Mouse (Mus musculus): ENCODE data around the gene Shank1. TPM values are rescaled to one million over a fixed set of nuclear protein-coding genes. Genes with fewer than 3 reads are reported as not detected.

Shank1 gene
- total and polyA plus RNA-seq, 2 experiments from 2014 or later, result 39.2 to 48.1 TPM

GRCm38 (mm10) chr7:44391831-44392230, 81.8 kb downstream of the Shank1 start:
- no peaks in the 10 kb centered on the region for H3K27me3 ChIP-seq (ENCODE audit: insufficient read depth, low read length)
- peaks cover 15% of the 10 kb centered on the region for H3K36me3 ChIP-seq (ENCODE audit: insufficient read depth, low read length)
- no peak overlapping the region for H3K4me3 ChIP-seq (ENCODE audit: low read depth, low read length)
- ATAC-seq (ENCODE audit: low FRiP score), result no peak
- H3K4me2 ChIP-seq (ENCODE audit: low read depth, low read length, poor library complexity, severe bottlenecking), result no peak overlapping the region
- H3K9me3 ChIP-seq (ENCODE audit: low read length), result no peaks in the 10 kb centered on the region
- no peak for TF ChIP-seq CTCF (IDR thresholded peaks at IDR 0.05)
- 76% methylated on average over 4 of the region's 4 CpGs for WGBS
- H3K27ac ChIP-seq (ENCODE audit: low read depth, low read length), result no peak overlapping the region
- no peak for DNase-seq (ENCODE audit: low spot score)
- H3K4me1 ChIP-seq (ENCODE audit: insufficient read depth, low read length), result no peaks in the 10 kb centered on the region
- no peak overlapping the region for H3K9ac ChIP-seq (replicated peaks; ENCODE audit: low read length, poor library complexity, severe bottlenecking)

DNA sequence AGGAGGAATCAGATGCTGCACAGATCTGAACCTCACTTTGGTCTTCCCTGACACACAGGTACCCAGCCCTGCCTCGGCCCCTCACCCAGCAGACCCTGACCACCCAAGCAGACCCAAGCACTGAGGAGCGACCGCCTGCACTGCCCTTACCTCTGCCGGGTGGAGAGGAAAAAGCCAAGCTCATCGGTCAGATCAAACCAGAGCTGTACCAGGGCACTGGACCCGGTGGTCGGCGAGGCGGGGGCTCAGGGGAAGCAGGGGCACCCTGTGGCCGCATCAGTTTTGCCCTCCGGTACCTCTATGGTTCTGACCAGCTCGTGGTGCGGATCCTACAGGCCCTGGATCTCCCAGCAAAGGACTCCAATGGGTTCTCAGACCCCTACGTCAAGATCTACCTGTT, 82.3 kb downstream of the Shank1 start:
- Histone ChIP-seq H3K9me3 (ENCODE audit: low read length) (no peaks in the 10 kb centered on the region), H3K36me3 (ENCODE audit: insufficient read depth, low read length) (peaks cover 15% of the 10 kb centered on the region), H3K4me2 (ENCODE audit: low read depth, low read length, poor library complexity, severe bottlenecking) (no peak overlapping the region), H3K9ac (replicated peaks; ENCODE audit: low read length, poor library complexity, severe bottlenecking) (no peak overlapping the region), H3K4me3 (ENCODE audit: low read depth, low read length) (no peak overlapping the region), H3K27ac (ENCODE audit: low read depth, low read length) (no peak overlapping the region), H3K4me1 (ENCODE audit: insufficient read depth, low read length) (no peaks in the 10 kb centered on the region), H3K27me3 (ENCODE audit: insufficient read depth, low read length) (no peaks in the 10 kb centered on the region)
- no peak for TF ChIP-seq CTCF (IDR thresholded peaks at IDR 0.05)
- no peak for DNase-seq (ENCODE audit: low spot score)
- ATAC-seq (ENCODE audit: low FRiP score), result no peak
- 90% methylated on average over 14 of the region's 14 CpGs for WGBS

- no peak for DNase-seq (ENCODE audit: low spot score)
- no peak overlapping the region for H3K4me3 ChIP-seq (ENCODE audit: low read depth, low read length)
- no peaks in the 10 kb centered on the region for H3K4me1 ChIP-seq (ENCODE audit: insufficient read depth, low read length)
- no peaks in the 10 kb centered on the region for H3K9me3 ChIP-seq (ENCODE audit: low read length)
- no peaks in the 10 kb centered on the region for H3K27me3 ChIP-seq (ENCODE audit: insufficient read depth, low read length)
- no peak overlapping the region for H3K27ac ChIP-seq (ENCODE audit: low read depth, low read length)
- no peak overlapping the region for H3K9ac ChIP-seq (replicated peaks; ENCODE audit: low read length, poor library complexity, severe bottlenecking)
- TF ChIP-seq CTCF (IDR thresholded peaks at IDR 0.05), result no peak
- WGBS, result 93% methylated on average over 17 of the region's 17 CpGs
- no peak for ATAC-seq (ENCODE audit: low FRiP score)
- peaks cover 15% of the 10 kb centered on the region for H3K36me3 ChIP-seq (ENCODE audit: insufficient read depth, low read length)
- H3K4me2 ChIP-seq (ENCODE audit: low read depth, low read length, poor library complexity, severe bottlenecking), result no peak overlapping the region
Measured at GRCm38 (mm10) chr7:44393284-44393683, 83.2 kb downstream of the Shank1 start.

- H3K9ac ChIP-seq (replicated peaks; ENCODE audit: low read length, poor library complexity, severe bottlenecking), result no peak overlapping the region
- ATAC-seq (ENCODE audit: low FRiP score) (peak; percentile 48), DNase-seq (ENCODE audit: low spot score) (peak; percentile 61)
- no peak overlapping the region for H3K27ac ChIP-seq (ENCODE audit: low read depth, low read length)
- H3K9me3 ChIP-seq (ENCODE audit: low read length), result no peaks in the 10 kb centered on the region
- no peak overlapping the region for H3K4me3 ChIP-seq (ENCODE audit: low read depth, low read length)
- H3K36me3 ChIP-seq (ENCODE audit: insufficient read depth, low read length), result peaks cover 20% of the 10 kb centered on the region
- H3K4me1 ChIP-seq (ENCODE audit: insufficient read depth, low read length), result no peaks in the 10 kb centered on the region
- TF ChIP-seq CTCF (IDR thresholded peaks at IDR 0.05), result peak; percentile 79
- 14% methylated on average over 3 of the region's 3 CpGs for whole genome bisulfite sequencing
- H3K27me3 ChIP-seq (ENCODE audit: insufficient read depth, low read length), result no peaks in the 10 kb centered on the region
- H3K4me2 ChIP-seq (ENCODE audit: low read depth, low read length, poor library complexity, severe bottlenecking), result no peak overlapping the region
Measured at GRCm38 (mm10) chr7:44398570-44398969, 88.5 kb downstream of the Shank1 start.

GRCm38 (mm10) chr7:44401673-44402072, 91.6 kb downstream of the Shank1 start:
- WGBS, result 86% methylated on average over 6 of the region's 6 CpGs
- H3K27ac ChIP-seq (ENCODE audit: low read depth, low read length), result no peak overlapping the region
- H3K27me3 ChIP-seq (ENCODE audit: insufficient read depth, low read length), result no peaks in the 10 kb centered on the region
- no peak overlapping the region for H3K4me3 ChIP-seq (ENCODE audit: low read depth, low read length)
- TF ChIP-seq CTCF (IDR thresholded peaks at IDR 0.05), result no peak
- ATAC-seq (ENCODE audit: low FRiP score) (no peak), DNase-seq (ENCODE audit: low spot score) (no peak)
- H3K4me1 ChIP-seq (ENCODE audit: insufficient read depth, low read length), result no peaks in the 10 kb centered on the region
- H3K36me3 ChIP-seq (ENCODE audit: insufficient read depth, low read length), result 0 out of 2 replicates have a peak, but pooled peaks cover 9% of the 10 kb centered on the region
- no peaks in the 10 kb centered on the region for H3K9me3 ChIP-seq (ENCODE audit: low read length)
- H3K4me2 ChIP-seq (ENCODE audit: low read depth, low read length, poor library complexity, severe bottlenecking), result no peak overlapping the region
- no peak overlapping the region for H3K9ac ChIP-seq (replicated peaks; ENCODE audit: low read length, poor library complexity, severe bottlenecking)

- no peak overlapping the region; the same call in 1 of the 2 replicates for H3K9ac ChIP-seq (replicated peaks; ENCODE audit: low read length, poor library complexity, severe bottlenecking)
- no peaks in the 10 kb centered on the region for H3K4me1 ChIP-seq (ENCODE audit: insufficient read depth, low read length)
- H3K9me3 ChIP-seq (ENCODE audit: low read length), result no peaks in the 10 kb centered on the region
- 1% methylated on average over 27 of the region's 27 CpGs for WGBS
- no peaks in the 10 kb centered on the region for H3K36me3 ChIP-seq (ENCODE audit: insufficient read depth, low read length)
- peak overlapping the region; percentile 29 for H3K4me3 ChIP-seq (ENCODE audit: low read depth, low read length)
- DNase-seq (ENCODE audit: low spot score), result peak; percentile 100
- H3K27ac ChIP-seq (ENCODE audit: low read depth, low read length), result peak overlapping the region; percentile 77
- ATAC-seq (ENCODE audit: low FRiP score), result peak; percentile 96
- TF ChIP-seq CTCF (IDR thresholded peaks at IDR 0.05), result peak; percentile 65
- peak overlapping the region; percentile 52 for H3K4me2 ChIP-seq (ENCODE audit: low read depth, low read length, poor library complexity, severe bottlenecking)
- H3K27me3 ChIP-seq (ENCODE audit: insufficient read depth, low read length), result no peaks in the 10 kb centered on the region
Measured at GRCm38 (mm10) chr7:44405346-44406014, 95.4 kb downstream of the Shank1 start.
